ENCODE assay signal across 8 mouse cellular contexts in the genomic region with DNA sequence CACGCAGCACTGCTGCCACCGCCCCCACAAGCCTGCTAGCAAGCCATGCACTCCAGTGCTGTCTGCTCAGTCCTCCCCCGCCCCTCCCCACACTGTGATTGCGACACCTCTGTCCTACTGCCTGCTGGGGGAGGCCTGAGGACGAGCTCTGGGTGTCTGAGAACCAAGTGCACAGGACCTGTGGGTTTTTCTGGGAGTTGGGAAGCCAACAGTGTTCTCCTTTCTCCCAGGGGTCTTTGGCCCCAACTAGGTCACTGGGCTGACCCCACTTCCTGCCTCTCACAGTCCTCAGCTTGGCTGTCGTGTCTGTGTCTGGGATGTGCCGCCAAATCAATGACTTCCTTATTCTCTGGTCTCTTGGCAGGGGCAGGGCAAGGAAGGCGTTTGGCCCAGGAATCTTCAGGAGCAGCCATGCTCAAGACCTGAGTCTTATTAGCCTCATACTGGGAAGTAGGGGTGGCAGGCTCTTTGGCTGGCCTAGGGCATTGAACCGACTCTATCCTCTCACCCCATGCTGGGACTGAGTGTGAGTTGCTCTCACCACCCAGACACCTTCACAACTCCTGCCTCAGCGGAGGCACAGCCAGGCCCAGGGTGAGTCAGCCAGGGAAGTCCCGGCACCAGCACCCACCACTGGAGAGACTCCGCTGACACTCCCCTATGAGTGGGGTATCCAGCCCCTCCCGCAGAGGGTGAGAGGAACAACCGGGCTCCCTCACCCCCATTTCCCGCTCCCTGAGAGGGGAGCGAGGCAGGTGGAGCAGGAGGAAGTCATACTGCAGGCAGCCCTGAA. TPM values are rescaled to one million over a fixed set of nuclear protein-coding genes. Genes with fewer than 3 reads are reported as not detected.
DNase-seq lines count a peak whose midpoint lies in the region; ATAC-seq lines count a peak whose summit lies in the region.

No protein-coding gene starts in this region.

- DNase-seq in gastrocnemius, adult 18-20 months (ENCODE audit: low spot score): peak; percentile 65
- no peak for DNase-seq in gastrocnemius, postnatal 4 days (ENCODE audit: low spot score in 2 of 2)
- DNase-seq in right cerebral cortex, postnatal 36 days (ENCODE audit: low spot score in 2 of 2): peak; percentile 59 to 78
- no peak for DNase-seq in right cerebral cortex, postnatal 4 days
- DNase-seq in kidney, postnatal 14 days: peak; percentile 47
- no peak for DNase-seq in neural tube, embryonic 10.5 days (ENCODE audit: extremely low spot score, low spot score)
- no peak for DNase-seq in right cerebral cortex, postnatal 14 days

- peak; percentile 32; the same call in 1 of the 2 replicates for ATAC-seq in monocyte, adult 5-6 weeks (replicated peaks; ENCODE audit: insufficient number of reproducible peaks, low FRiP score, low TSS enrichment, poor library complexity, severe bottlenecking)

RNA-seq across cellular contexts. Expression of a gene that starts 14.3 kb away (rescaled TPM):
- 1 to 10 TPM; 8.3 TPM for total RNA-seq in gastrocnemius, adult 18-20 months (2021)
- total RNA-seq in gastrocnemius, postnatal 4 days (2021): 10 to 100 TPM in 1 of 2 experiments, 1 to 10 TPM in 1; 9.3 to 10.4 TPM
- total RNA-seq in monocyte, adult 5-6 weeks (2017): 0.39 to 0.43 TPM in 2 of 3 replicates, not detected in the other

RNA-seq across cellular contexts. Expression of a gene that starts 49.8 kb away (rescaled TPM):
- not detected for total RNA-seq in gastrocnemius, adult 18-20 months (2021)
- under 1 TPM; 0.26 to 0.39 TPM for total RNA-seq in gastrocnemius, postnatal 4 days (2021)
- total RNA-seq in monocyte, adult 5-6 weeks (2017): 0.10 to 2.3 TPM in 2 of 3 replicates, not detected in the other

Comparison
In these comparisons a context has a peak if more than half of its experiments do, and no peak if none do; other contexts are left out.
1. DNase-seq: peak in gastrocnemius, adult 18-20 months (single experiment), right cerebral cortex, postnatal 36 days (2 of 2) and kidney, postnatal 14 days (single experiment); none in gastrocnemius, postnatal 4 days (0 of 2), right cerebral cortex, postnatal 4 days (single experiment), neural tube, embryonic 10.5 days (single experiment) and right cerebral cortex, postnatal 14 days (single experiment).